Mouse (Mus musculus) cortical plate, adult 2 months (tissue): ENCODE measurements around the gene Rnd2.

ENCODE experiments used
- CTCF ChIP-seq: fragments of 200-500 bp; IDR thresholded peaks from 2 replicates; pipeline ENCODE4 v1.5.1; 2011; ENCODE audit warnings: mild to moderate bottlenecking, control low read depth, low read length; ENCODE audit not compliant: insufficient read depth; ENCODE audit errors: extremely low read depth
- POLR2A ChIP-seq: fragments of 200-500 bp; IDR thresholded peaks from 2 replicates; pipeline ENCODE4 v1.6.1; 2011; ENCODE audit warnings: mild to moderate bottlenecking, low read length, control low read depth; ENCODE audit not compliant: insufficient read depth; ENCODE audit errors: extremely low read depth

GRCm38 (mm10) chr11:101424925-101425813 is 39.6 kb upstream of the Rnd2 start, which contains the start of the genes Rundc1 and Ptges3l:
- TF ChIP-seq CTCF, result no peak
- peak; percentile 83 for TF ChIP-seq POLR2A
